8 mouse cellular contexts compared by ENCODE assay signal in the genomic region with DNA sequence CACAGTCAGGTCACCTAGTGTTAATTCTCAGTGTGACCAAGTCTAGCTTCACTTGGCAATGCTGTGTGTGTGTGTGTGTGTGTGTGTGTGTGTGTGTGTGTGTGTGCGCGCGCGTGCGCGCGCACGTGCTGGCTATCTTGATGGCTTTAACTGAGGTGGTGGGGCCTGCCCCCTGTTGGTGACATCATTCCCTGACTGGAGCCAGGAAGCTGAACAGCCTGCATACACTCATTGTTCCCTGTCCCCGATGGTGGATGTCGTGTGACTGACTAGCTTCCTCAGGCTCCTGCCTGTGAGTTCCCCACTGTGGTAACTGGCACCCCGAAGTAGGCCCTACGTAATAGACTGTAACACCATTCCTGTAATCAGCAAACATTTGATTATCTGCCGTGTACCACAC. TPM values are rescaled to one million over a fixed set of nuclear protein-coding genes. Genes with fewer than 3 reads are reported as not detected.
A peak's percentile ranks its signal among the peaks of the same experiment; 100 is the strongest.
DNase-seq lines count a peak whose midpoint lies in the region; TF ChIP-seq lines count a peak whose summit lies in the region.

No protein-coding gene starts in this region.

- intact Hi-C loops in heart, adult 2 months (cut with DNase I) = no loop called here
- intact Hi-C loops in heart, postnatal 25 days (cut with DNase I) = no loop called here

- WGBS in heart, adult 2 months = 67% methylated on average over 13 of the region's 13 CpGs

- 0 out of 2 replicates have a peak, but pooled peaks have one; percentile 2 for TF ChIP-seq CTCF in heart, adult 2 months (IDR thresholded peaks at IDR 0.05)

- no peak overlapping the region for H3K9ac ChIP-seq in heart, adult 2 months (ENCODE audit: low read depth, low read length)

- peaks cover 4% of the 10 kb centered on the region; the same call in 1 of the 2 replicates for H3K4me1 ChIP-seq in heart, adult 2 months (ENCODE audit: control insufficient read depth, insufficient read depth, low read length)

- TF ChIP-seq POLR2A in heart, adult 2 months (IDR thresholded peaks at IDR 0.05; ENCODE audit: insufficient read depth, low read depth, low read length) = no peak

- no peak overlapping the region for H3K4me3 ChIP-seq in heart, adult 2 months

- no peaks in the 10 kb centered on the region for H3K79me2 ChIP-seq in heart, adult 2 months (replicated peaks; ENCODE audit: control insufficient read depth, insufficient read depth, low read length)

- H3K27ac ChIP-seq in heart, adult 2 months = no peak overlapping the region

- DNase-seq in heart, adult 2 months = peak in 1 of 2 experiments; percentile 33
- no peak for DNase-seq in heart, postnatal 25 days (ENCODE audit: low spot score)
- DNase-seq in thymus, postnatal 0 days (ENCODE audit: low spot score) = peak; percentile 10
- DNase-seq in thymus, postnatal 25 days = no peak
- DNase-seq in induced T-regulatory cell, adult 2 months (ENCODE audit: low read depth) = peak; percentile 11
- DNase-seq in thymus, postnatal 4 days = peak; percentile 29
- no peak for DNase-seq in neural tube, embryonic 10.5 days (ENCODE audit: extremely low spot score, low spot score)
- no peak for DNase-seq in spleen, postnatal 4 days (ENCODE audit: low spot score in 2 of 2)

- H3K36me3 ChIP-seq in heart, adult 2 months (ENCODE audit: control insufficient read depth, insufficient read depth, low read length) = no peaks in the 10 kb centered on the region

- no peaks in the 10 kb centered on the region for H3K27me3 ChIP-seq in heart, adult 2 months (ENCODE audit: control insufficient read depth, insufficient read depth, low read length)

- no peak for TF ChIP-seq EP300 in heart, adult 2 months (IDR thresholded peaks at IDR 0.05; ENCODE audit: insufficient read depth, low read depth, low read length)

RNA-seq across cellular contexts. Expression of gene Nlrc4, which starts 27.5 kb away (rescaled TPM):
- under 1 TPM; 0.27 to 0.39 TPM for total RNA-seq in heart, adult 2 months (2021)
- polyA plus RNA-seq in heart, adult 2 months (2012; rRNA removed) = 0.12 and 0.23 TPM in 2 replicates
- total RNA-seq in heart, postnatal 25 days (2021) = under 1 TPM; 0.31 to 0.50 TPM
- polyA plus RNA-seq in thymus, postnatal 0 days (2015; fragmentation: Nextera tagmentation; extraction: Ambion mirVana) = 0.37 and 0.47 TPM in 2 replicates

RNA-seq across cellular contexts. Expression of gene Slc30a6, which starts 36.1 kb away (rescaled TPM):
- total RNA-seq in heart, adult 2 months (2021) = 1 to 10 TPM; 9.2 to 9.5 TPM
- polyA plus RNA-seq in heart, adult 2 months (2012; rRNA removed) = 14.6 and 28.0 TPM in 2 replicates
- 10 to 100 TPM in 1 of 2 experiments, 1 to 10 TPM in 1; 9.5 to 11.9 TPM for total RNA-seq in heart, postnatal 25 days (2021)
- 29.1 and 30.5 TPM in 2 replicates for polyA plus RNA-seq in thymus, postnatal 0 days (2015; fragmentation: Nextera tagmentation; extraction: Ambion mirVana)

RNA-seq across cellular contexts. Expression of gene Yipf4, which starts 57.8 kb away (rescaled TPM):
- total RNA-seq in heart, adult 2 months (2021) = 10 to 100 TPM; 65.9 to 71.1 TPM
- 14.6 and 30.2 TPM in 2 replicates for polyA plus RNA-seq in heart, adult 2 months (2012; rRNA removed)
- total RNA-seq in heart, postnatal 25 days (2021) = 10 to 100 TPM; 75.2 to 79.4 TPM
- 95.4 and 98.3 TPM in 2 replicates for polyA plus RNA-seq in thymus, postnatal 0 days (2015; fragmentation: Nextera tagmentation; extraction: Ambion mirVana)

Comparison
In these comparisons a context has a peak if more than half of its experiments do, and no peak if none do; other contexts are left out.
1. DNase-seq: peak in thymus, postnatal 0 days (single experiment), induced T-regulatory cell, adult 2 months (single experiment) and thymus, postnatal 4 days (single experiment); none in heart, postnatal 25 days (single experiment), thymus, postnatal 25 days (single experiment), neural tube, embryonic 10.5 days (single experiment) and spleen, postnatal 4 days (0 of 2).